Mouse (Mus musculus): ENCODE measurements at regions not wholly inside any gene's neighbourhood (a gene's known extent, or its start where the extent isn't known, plus 50 kb on each side); places are given as distances from the start of the nearest gene placed in this dataset.

DNA sequence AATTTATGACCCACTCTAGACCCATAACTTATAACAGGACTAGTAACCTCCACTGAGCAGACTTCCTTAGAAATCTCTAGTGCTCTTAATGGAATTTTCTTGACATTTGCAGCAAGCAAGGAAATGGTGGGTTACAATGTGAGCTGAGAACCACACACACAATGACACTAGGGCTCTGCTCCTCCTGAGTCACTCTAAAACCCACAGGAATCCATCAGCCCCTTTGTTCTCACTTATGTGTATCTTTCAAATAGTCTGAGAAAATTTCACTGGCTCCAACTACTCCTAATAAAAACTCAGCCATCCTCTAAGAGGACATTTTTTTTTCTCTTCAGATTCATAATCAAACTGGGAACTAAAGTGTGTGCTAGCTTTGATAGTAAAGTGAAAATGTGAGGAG is 101.0 kb upstream of the Pitrm1 start:
- TF ChIP-seq POLR2A (IDR thresholded peaks at IDR 0.05; ENCODE audit: control insufficient read depth, low read depth, low read length) (no peak), CTCF (IDR thresholded peaks at IDR 0.05; ENCODE audit: control insufficient read depth, insufficient read depth, insufficient replicate concordance, low read depth, low read length) (no peak)
